Mouse (Mus musculus): ENCODE data around the gene Vmn1r22. TPM values are rescaled to one million over a fixed set of nuclear protein-coding genes. Genes with fewer than 3 reads are reported as not detected.
"Not testable (repeated sequence)": the region's sequence is repeated elsewhere in the genome, so short reads cannot be mapped to it uniquely, and the experiment has no call there.

The Vmn1r22 gene
- polyA plus RNA-seq (2015; fragmentation: Nextera tagmentation; extraction: Ambion mirVana), result not detected in 2 replicates

DNA sequence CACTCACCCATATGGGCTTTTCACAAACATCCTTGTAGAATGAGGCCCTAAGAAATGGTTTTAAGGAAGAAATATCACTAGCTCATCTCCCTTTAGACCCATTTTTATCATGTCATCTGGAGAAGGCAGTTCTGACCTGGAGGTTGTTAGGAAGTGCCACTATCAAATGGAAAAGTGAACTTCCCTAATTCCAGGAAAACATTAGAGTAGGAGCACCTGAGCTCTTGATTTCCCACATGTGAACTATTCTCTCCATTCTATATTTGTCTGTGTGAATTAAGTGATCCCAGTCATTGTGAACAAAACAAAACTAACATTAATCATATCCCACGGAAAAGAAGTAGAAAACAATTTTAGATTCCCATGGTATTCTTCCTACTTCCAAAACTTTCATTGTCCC, at the start of gene Vmn1r22:
Gene Vmn1r22, minus strand, starts transcription at position 101 of the 400 bp plus-strand sequence.
- Histone ChIP-seq H3K9me3 (no peaks in the 10 kb centered on the region), H3K4me1 (no peaks in the 10 kb centered on the region), H3K9ac (no peak within 1 kb of the TSS), H3K36me3 (no peaks in the 10 kb centered on the region), H3K4me3 (no peak within 1 kb of the TSS), H3K27me3 (no peaks in the 10 kb centered on the region), H3K27ac (no peak within 1 kb of the TSS), H3K4me2 (replicated peaks) (no peak within 1 kb of the TSS)
- no peak for ATAC-seq (ENCODE audit: low FRiP score, low read depth)
- 84% methylated on average over 1 of the region's 1 CpGs for whole genome bisulfite sequencing

DNA sequence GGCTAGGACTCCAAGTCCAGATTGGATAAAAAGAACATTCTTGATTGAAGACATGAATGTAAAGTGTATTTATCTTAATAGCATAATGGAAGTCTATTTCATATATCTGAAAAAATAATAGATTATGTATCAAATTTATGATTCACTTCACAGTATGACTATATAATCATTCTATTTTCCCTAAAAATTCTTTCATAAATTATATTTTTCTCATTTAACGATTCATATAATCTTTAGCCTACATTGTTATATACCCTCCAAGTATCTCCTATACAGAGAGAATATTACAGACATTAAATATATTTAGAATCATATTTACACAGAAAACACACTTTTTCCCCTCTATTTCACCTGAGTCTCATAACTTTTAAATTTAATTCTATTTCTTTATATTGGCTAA, 18.9 kb upstream of the Vmn1r22 start, which contains the start of gene Vmn1r23:
Gene Vmn1r23, minus strand, starts transcription at position 101 of the 400 bp plus-strand sequence.
- Histone ChIP-seq H3K9me3 (no peaks in the 10 kb centered on the region), H3K4me3 (no peak within 1 kb of the TSS), H3K4me1 (no peaks in the 10 kb centered on the region), H3K4me2 (replicated peaks) (no peak within 1 kb of the TSS), H3K27ac (no peak within 1 kb of the TSS), H3K27me3 (no peaks in the 10 kb centered on the region), H3K36me3 (no peaks in the 10 kb centered on the region), H3K9ac (no peak within 1 kb of the TSS)
- ATAC-seq (ENCODE audit: low FRiP score, low read depth), result no peak
- 84% methylated on average over 1 of the region's 1 CpGs for WGBS

DNA sequence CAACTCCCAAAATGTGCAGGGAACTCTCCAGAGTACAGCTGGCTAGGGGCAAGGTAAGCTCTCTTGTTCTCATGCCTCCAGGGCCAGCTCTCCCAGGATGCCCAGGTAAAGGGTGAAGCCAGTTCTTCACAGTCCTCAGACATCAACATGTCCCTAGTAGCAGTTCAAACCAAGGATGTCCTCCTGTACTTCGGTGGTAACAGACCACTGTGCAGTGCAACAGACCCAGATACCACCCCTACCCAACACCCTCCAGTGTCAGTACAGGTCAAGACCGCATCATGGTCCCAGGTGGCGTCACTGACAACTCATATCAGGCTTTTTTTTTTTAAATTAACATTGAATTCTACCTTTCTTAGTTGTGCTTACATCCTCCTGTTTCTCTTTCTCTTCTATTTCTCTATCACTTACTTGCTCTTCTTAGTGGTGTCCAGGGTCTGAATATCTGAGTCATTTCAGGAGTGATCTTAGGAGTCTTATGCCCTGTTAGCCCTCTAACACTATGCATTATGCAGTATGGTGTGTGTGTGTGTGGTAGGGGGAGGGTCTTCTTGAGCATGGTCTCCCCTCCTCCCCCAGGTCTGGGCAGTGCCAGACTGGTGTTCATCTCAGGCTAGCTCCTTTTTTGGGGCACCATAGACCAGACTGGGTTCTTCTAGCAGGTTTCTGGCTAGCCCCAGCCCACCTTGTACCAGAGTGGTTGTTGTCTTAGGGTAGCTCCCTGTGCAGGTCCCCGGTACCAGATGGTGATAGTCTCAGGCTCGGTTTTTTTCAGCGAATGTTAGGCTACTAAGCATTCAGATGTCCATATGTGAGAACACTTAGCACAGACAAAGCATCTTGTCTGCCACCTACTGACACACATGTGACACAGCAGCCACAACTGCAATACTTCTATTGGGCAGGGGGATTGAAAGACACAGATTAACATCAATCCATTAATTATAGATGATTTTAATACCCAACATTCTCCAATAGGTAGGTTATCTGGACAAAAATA, 48.5 kb downstream of the Vmn1r22 start:
- no peaks in the 10 kb centered on the region for H3K27me3 ChIP-seq
- H3K36me3 ChIP-seq, result no peaks in the 10 kb centered on the region
- no peak overlapping the region for H3K9ac ChIP-seq
- H3K4me3 ChIP-seq, result no peak overlapping the region
- H3K4me1 ChIP-seq, result no peaks in the 10 kb centered on the region
- H3K27ac ChIP-seq, result no peak overlapping the region
- H3K4me2 ChIP-seq (replicated peaks), result peak overlapping the region; percentile 28; the same call in 1 of the 2 replicates
- peak; percentile 75 for ATAC-seq (ENCODE audit: low FRiP score, low read depth)
- no peaks in the 10 kb centered on the region for H3K9me3 ChIP-seq
- WGBS, result 49% methylated on average over 6 of the region's 6 CpGs

DNA sequence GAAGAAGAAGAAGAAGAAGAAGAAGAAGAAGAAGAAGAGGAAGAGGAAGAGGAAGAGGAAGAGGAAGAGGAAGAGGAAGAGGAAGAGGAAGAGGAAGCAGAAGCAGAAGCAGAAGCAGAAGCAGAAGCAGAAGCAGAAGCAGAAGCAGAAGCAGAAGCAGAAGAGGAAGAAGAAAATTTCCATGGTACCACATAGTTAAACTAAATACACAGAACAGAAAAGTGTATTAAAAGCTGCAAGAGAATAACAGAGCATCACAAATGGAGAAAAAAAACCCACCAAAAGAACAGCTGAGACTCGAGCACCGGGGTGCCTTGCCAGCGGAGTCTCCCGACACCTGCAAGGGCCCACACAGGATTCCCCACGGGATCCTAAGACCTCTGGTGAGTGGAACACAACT, 56.7 kb downstream of the Vmn1r22 start:
- not testable (repeated sequence) for H3K36me3 ChIP-seq; H3K9ac ChIP-seq; H3K9me3 ChIP-seq; H3K27ac ChIP-seq; H3K4me1 ChIP-seq; H3K4me3 ChIP-seq; H3K27me3 ChIP-seq; ATAC-seq (ENCODE audit: low FRiP score, low read depth); H3K4me2 ChIP-seq (replicated peaks)
- 83% methylated on average over 5 of the region's 5 CpGs for whole genome bisulfite sequencing

DNA sequence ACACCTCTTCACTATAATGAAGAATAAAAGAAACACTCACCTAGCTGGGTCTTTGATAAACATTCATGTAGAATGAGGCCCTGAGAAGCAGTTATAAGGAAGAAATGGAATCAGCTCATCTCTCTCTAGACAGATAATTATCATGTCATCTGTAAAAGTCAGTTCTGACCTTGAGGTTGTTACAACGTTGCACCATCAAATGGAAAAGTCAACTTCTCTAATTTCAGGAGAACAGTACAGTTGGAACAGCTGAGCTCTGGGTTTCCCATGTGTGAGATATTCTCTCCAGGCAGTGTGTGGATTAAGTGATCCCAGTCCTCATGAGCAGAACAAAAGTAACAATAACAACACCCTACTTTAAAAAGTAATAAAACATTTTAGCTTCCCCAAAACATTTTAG, 57.5 kb downstream of the Vmn1r22 start, which contains the start of gene Vmn1r21:
Gene Vmn1r21, minus strand, starts transcription at position 58 of the 400 bp plus-strand sequence.
- H3K4me1 ChIP-seq, result no peaks in the 10 kb centered on the region
- H3K36me3 ChIP-seq, result no peaks in the 10 kb centered on the region
- no peaks in the 10 kb centered on the region for H3K27me3 ChIP-seq
- H3K9ac ChIP-seq, result no peak within 1 kb of the TSS
- H3K9me3 ChIP-seq, result no peaks in the 10 kb centered on the region
- H3K4me3 ChIP-seq, result no peak within 1 kb of the TSS
- H3K27ac ChIP-seq, result no peak within 1 kb of the TSS
- WGBS, result 73% methylated on average over 1 of the region's 1 CpGs
- ATAC-seq (ENCODE audit: low FRiP score, low read depth), result no peak
- no peak within 1 kb of the TSS for H3K4me2 ChIP-seq (replicated peaks)

Other genes starting within 250 kb of the Vmn1r22 start
- gene Pyurf, start 215.9 kb downstream of the Vmn1r22 start, polyA plus RNA-seq (2015; fragmentation: Nextera tagmentation; extraction: Ambion mirVana), result 16.8 and 17.0 TPM in 2 replicates
- 30.8 and 32.8 TPM in 2 replicates for gene Lancl2, start 205.5 kb downstream of the Vmn1r22 start, polyA plus RNA-seq (2015; fragmentation: Nextera tagmentation; extraction: Ambion mirVana)
- gene Vopp1, start 82.9 kb downstream of the Vmn1r22 start, polyA plus RNA-seq (2015; fragmentation: Nextera tagmentation; extraction: Ambion mirVana), result 59.7 and 61.3 TPM in 2 replicates
- gene Vmn1r21, start 57.7 kb downstream of the Vmn1r22 start, polyA plus RNA-seq (2015; fragmentation: Nextera tagmentation; extraction: Ambion mirVana), result not detected in 2 replicates
- gene Vmn1r23, start 18.8 kb upstream of the Vmn1r22 start, polyA plus RNA-seq (2015; fragmentation: Nextera tagmentation; extraction: Ambion mirVana), result not detected in 2 replicates
- gene Vmn1r24, start 53.5 kb upstream of the Vmn1r22 start, polyA plus RNA-seq (2015; fragmentation: Nextera tagmentation; extraction: Ambion mirVana), result not detected in 2 replicates
- not detected in 2 replicates for gene Vmn1r25, start 72.8 kb upstream of the Vmn1r22 start, polyA plus RNA-seq (2015; fragmentation: Nextera tagmentation; extraction: Ambion mirVana)
- gene Vmn1r26, start 107.1 kb upstream of the Vmn1r22 start, polyA plus RNA-seq (2015; fragmentation: Nextera tagmentation; extraction: Ambion mirVana), result not detected in 2 replicates